Mouse (Mus musculus): ENCODE data around the gene Hist1h2aa.

GRCm38 (mm10) chr13:23914376-23915167, 19.7 kb upstream of the Hist1h2aa start, which contains the start of gene Slc17a4:
- TF ChIP-seq POLR2A (IDR thresholded peaks at IDR 0.05; ENCODE audit: insufficient read length, low read depth) (no peak), SRF (IDR thresholded peaks at IDR 0.05; ENCODE audit: control insufficient read depth, insufficient read length, low read depth) (no peak), E2F4 (IDR thresholded peaks at IDR 0.05; ENCODE audit: insufficient read depth) (no peak), POLR2AphosphoS2 (IDR thresholded peaks at IDR 0.05; ENCODE audit: insufficient read length, low read depth) (no peak), MAX (IDR thresholded peaks at IDR 0.05; ENCODE audit: low read depth) (no peak), TCF12 (IDR thresholded peaks at IDR 0.05; ENCODE audit: insufficient read depth, poor library complexity, severe bottlenecking) (no peak), MYOD1 (IDR thresholded peaks at IDR 0.05; ENCODE audit: control insufficient read depth in 1 of 3, insufficient read length in 2 of 3, low read depth in 2 of 3) (no peak), REST (IDR thresholded peaks at IDR 0.05; ENCODE audit: insufficient read depth, insufficient read length) (no peak)
